Mouse (Mus musculus) left cerebral cortex, adult 9 months (tissue): Measurements from ENCODE around the gene Sec31b.

Experiments
- DNase-seq, 2 experiments: peaks; one replicate each; pipeline ENCODE4 v3.0.0; 2022; ENCODE audit warnings: low spot score in 2 of 2

The Sec31b gene

GRCm38 (mm10) chr19:44476541-44476940, 69.1 kb downstream of the Sec31b start:
- DNase-seq, result no peak

- DNase-seq, result no peak
These were observed 70.4 kb downstream of the Sec31b start for GRCm38 (mm10) chr19:44475268-44475667.

GRCm38 (mm10) chr19:44474158-44474557, 71.5 kb downstream of the Sec31b start:
- peak; percentile 7 to 74 for DNase-seq
